Mouse (Mus musculus): Measurements from ENCODE around the gene Cst3.

Gene Cst3

DNA sequence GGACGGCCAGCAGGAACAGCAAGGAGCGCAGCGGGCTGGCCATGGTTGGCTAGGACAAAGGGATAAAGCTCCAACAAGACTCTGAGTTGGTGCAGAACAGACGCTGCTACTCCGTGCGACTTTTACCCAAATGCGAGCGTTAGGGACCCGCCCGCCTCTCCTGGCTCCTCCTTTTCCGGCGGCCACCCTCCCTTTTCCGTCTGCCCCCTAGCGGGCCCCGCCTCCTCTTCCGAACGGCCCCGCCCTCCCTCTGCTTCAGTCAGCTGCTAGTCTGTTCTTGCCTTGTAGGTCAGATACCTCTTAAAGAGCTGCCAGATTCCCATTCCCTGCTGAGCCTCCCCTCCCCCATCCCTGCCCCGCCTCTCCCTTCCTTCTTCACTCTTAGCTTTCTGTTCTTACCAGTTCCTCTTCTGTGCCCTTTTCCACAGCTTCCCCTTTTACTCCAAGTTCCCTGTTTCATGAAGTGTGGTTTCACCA, at the start of gene Cst3:
Cst3 (minus strand) TSS at position 358 of the 477 bp plus-strand sequence.
- peak; percentile 86 for DNase-seq

DNA sequence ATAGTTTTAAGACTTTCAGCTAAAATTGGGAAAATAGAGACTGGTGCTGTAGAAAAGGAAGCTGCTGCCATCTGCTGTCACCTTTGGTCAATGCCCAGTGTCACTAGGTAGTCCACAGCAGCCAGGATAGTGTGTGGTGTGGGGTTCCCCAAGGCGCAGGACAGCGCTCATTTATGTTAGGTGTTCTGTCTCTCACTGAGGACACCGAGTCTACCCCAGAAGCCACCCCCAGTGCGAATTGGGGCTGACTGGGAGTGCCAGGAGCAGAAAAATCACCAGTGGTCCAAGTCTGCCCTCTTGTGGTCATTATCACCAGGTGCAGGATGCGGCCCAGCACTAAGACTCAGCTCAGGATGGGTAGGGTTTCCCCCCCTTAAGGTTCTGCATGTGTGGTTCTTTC, 26.8 kb upstream of the Cst3 start:
- peak; percentile 63 for DNase-seq

DNA sequence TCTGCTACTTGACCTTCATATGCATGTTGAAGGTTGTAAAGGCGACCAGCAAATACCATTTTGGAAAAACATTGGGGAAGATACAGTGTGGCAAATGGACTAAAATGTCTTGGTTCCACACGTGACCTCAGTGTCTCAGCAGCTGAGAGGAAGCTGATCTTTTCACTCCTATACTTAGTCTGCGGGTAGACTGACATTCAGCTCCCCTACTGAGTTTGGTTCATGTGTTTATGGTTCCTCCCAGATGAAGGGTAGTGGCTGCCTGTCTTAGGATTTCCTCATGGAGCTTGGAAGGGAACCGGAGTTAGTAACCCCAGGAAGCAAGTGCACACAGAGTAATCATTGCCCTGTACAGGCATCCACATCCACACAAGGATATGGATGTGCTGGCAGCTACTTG, 24.8 kb upstream of the Cst3 start:
- no peak for DNase-seq

DNA sequence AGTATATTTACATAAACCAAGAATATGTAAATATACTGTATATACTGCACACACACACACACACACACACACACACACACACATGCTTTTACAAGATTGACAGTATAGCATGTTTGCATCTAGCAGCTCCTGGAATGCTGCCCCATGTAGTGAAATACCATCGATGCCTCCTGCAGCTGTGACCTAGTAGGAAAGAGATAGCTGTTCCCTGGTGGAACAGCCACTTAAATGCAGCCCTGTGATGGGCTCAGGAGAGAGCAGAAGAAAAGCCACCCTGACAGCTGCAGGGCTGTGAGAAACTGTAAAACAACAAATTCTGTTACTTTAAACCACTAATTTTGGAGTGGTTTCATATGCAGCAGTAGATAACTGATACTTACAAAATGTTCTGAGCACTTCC, 20.7 kb upstream of the Cst3 start:
- DNase-seq = no peak

DNA sequence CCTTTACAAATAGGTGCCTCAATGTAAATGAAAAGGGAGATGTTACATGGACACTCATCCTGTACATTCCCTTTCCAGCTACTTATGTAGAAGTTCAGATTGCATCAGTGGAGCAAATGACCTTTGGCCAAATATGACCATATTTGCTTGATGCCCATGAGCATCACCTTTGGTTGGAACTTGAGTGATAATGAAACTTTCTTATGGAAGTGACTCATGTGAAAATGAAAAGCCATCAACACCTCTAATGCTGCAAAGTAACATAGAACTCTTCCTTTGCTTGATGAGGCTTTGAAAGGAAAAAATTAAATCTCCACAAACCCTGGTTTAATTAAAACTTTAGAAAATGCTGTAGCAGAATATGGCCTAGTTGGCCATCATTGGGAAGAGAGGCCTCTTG, 17.6 kb upstream of the Cst3 start:
- no peak for DNase-seq

DNA sequence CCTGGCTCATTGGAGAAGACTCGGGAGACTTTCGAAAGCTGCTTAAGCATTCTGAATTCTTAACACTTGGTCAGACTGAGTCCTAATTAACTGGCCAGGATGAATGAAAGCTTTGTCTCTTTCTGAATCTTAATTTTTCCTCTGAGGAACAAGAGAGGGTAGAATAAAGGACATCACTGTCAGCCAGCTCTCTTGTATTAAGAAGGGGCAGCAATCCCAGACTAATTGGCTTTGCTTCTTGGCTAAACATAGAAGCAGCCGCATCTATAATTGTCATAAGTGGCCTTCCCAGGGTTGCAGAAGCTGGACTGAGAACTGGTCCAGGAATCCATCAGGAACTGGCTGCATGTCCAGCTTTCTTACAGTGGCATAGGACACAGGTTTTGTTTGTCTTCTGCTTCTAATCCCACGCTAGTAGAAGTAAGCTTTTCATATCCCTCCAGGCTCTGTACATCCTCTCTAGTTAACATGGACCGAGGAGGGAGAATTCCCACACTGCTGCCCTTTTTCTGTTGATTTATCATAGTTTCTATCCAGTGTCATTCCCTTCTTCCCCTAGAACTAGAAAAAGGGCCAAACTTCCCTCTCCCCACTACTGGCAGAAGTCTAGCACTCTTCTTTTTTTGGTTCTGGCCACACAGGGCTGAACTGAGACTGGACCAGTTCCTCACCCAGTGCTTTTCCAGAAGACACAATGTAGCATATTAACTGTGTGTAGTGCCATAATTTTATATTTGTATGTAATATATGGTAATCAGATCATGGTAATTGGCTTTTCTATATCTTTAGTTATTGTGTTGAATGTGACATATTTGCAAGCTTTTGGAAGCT, 14.7 kb upstream of the Cst3 start:
- peak; percentile 31 for DNase-seq

DNA sequence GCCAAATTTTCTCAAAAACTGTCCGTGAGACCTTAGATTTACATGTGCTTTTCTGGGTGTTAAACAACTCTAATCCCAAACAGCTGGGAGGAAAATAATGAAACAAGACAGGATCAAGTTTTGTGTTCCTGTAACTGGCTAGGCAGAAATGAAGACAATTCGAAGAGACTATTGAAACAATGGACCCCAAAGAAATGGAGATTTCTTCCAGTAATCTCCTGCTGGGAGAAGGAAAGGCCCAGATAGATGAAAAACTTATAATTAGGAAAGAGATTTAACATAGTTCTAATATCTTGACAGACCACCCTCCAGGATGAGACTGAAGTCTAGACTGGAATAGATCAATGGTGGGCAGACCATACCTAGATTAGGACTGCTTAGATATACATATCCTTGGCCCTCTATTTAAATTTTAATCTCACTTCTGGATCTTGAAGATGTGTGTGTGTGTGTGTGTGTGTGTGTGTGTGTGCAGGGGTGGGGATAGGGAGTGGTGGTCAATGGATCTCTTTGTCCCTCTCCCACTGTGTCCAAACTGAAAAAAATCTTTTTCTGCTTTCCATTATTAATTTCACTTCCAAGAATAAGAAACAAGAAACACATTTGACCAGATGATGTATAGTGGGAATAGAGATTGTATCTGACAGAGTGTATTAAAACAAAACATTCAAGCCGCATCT, 14.0 kb upstream of the Cst3 start:
- no peak for DNase-seq

DNA sequence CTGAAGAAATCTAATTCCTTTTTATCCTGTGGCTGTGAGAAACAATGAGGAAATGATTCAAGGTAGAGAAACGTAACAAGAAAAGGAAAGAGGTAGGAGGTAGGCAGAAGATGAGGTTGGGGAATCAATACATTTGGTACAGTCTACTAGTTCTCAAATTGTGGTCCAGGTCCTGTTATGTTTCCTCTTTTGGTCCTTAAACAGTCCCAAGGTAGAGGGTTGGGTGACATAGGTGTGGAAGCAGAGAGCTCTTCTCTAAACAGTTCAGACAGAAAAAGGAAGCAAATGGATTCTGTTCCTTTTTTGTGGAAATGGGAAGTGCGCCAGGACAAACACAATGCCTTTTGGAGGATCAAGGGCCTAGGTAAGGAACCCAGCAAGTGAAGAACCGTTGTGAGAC, 13.4 kb upstream of the Cst3 start:
- no peak for DNase-seq

DNA sequence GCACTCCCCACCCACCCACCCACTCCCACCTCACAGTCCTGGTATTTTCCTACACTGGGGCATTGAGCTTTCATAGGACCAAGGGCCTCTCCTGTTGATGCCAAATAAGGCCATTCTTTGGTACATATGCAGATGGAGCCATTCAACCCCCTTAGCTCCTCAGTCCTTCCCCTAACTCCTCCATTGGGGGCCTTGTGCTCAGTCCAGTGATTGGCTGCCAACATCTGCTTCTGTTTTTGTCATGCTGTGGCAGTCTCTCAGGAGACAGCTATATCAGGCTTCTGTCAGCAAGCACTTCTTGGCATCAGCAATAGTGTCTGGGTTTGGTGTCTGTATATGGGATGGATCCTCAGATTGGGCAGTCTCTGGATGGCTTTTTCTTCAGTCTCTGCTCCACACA, 9.2 kb upstream of the Cst3 start:
- no peak for DNase-seq

DNA sequence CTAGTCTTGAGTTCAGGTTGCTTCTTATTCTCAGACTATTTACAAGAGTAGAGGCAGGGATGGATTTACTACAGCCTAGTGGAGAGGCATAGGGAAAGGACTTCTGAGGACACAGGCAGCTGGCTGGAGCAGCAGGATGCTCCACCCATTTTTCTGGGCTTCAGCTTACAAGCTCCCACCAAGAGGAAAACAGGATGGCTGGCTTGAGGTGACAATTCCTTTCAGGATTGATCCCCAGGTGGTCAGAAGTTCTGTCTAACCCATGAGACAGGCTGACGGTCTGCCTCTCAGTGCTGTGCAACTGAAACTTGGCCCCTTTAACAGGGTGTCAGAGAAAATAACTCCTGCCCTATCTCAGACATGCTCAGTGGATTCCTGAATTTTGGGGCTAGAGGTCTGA, 3.7 kb upstream of the Cst3 start:
- no peak for DNase-seq

DNA sequence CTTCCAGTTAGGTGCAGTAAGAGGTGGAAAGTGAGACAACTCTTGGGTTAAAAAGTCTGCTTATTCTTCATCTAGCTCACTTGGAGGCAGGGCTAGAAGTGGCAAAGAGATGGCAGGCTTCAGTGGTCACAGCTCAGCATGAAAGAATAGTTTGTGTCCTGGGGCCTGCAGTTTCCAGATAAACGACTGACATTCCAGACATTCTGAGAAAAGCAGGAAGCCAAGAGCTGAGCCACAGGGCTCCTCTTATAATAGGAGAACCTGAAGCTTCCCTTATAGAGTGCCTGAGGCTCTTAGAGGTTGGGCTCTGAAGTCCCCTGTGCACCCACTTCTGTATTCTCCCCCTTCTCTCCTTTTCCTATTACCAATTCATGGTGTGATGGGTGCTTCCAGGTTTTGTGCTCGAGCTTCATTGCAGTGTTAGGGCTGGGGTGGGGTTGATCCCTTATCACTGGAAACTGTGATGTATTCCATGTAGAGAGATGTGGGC, 3.2 kb upstream of the Cst3 start:
- no peak for DNase-seq

DNA sequence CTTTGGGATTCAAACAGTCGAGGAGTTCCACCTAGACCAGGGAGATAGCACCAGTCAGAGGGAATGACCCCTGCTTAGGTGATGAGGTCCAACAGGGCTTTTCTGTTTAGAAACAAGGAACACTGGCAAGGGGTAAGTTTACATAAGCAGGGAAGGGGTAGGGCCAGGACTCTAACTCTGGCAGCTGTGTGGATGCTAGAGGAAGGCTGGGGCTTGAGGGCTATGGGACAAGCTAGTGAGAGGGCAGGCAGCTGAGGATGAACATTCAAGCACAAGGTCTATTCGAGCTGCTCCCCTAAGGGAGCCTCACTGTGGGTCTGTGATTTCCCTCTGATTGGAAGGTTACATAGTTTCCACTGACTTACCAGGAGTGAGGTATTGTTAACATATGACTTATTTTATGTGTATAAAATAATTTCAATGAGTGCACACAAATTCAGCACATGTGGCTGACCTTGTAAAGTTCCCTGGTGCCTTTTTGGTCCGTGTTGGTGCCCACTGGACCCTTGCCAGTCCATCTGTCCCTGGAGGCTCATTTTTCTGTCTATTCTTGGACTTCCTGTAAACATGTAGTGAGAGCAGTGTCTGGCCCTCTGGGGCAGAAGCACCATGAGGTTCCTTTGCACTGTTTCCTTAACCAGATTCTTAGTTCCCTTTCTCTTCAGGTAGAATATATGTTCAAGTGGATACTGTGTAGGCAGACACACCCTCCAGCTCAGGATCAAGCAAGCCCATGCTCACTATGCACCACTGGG, 1.7 kb upstream of the Cst3 start:
- no peak for DNase-seq

DNA sequence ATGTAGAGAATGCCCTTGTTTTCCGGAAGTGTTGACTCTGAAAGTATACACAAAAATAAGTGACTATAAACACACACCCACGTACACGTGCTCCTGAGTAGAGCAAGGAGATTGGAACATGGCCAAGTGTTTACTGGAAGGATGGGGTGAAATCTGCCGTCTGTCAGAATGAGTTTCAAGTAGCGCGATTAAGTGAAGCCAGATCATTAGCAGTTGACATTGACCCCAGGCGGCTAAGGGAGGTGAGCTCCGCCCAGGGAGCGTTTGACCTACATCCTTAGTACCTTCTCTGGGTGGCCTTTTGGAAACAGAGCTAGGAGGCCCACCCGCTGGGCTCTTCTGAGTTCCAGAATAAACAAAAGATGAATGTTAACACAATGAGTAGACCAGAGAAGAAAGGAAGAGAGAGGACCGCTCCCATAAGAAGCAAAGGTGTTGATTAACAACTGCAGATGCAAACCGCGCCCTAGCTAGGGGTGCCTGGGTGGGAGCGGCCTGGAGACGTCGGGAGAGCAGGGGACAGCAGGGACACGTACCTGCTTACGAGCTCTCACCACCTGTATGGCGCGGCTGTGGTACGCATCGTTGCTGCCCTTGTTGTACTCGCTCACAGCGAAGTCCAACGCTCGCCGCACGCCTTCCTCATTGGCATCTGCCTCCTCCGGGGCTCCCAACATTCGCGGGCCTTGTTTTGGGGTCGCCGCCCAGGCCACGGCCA, 716 bp downstream of the Cst3 start:
- peak; percentile 59 for DNase-seq

DNA sequence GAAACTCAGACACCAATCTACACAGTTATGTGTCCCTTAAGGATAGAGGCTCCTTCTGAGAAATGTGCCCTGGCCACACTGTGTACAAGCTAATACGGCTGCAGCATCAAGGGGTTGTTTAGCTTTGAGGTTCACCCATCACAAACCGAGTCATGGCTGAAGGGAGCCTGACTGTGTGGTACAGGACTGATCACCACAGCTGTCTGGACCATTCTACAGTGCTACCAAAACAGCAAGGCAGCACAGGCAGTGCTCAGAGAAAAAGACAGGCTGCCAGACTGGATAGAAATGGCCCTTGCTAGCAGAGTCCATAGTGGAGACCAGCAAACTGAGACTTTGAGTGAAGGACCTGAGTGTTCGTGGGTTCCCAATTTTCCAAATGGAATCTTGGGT, 1.3 kb downstream of the Cst3 start:
- no peak for DNase-seq

DNA sequence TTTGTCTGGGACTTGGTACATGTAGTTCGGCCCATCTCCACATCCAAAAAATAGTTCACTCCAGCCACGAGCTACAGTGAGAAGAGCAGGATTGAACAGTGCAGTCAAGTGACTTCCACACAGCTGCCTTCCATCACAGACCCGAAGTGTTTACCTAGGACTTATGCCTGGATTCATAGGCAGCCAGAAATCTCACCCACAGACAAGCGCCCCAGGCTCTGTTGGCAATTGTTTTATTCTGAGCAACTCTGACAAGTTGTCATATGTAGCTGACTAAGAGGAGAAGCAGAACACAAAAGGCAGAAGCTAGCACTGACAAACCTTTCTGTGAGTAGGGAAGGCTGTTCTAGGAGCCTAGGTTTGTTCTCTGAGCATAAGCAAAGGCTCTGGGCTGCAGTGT, 2.6 kb downstream of the Cst3 start:
- no peak for DNase-seq

DNA sequence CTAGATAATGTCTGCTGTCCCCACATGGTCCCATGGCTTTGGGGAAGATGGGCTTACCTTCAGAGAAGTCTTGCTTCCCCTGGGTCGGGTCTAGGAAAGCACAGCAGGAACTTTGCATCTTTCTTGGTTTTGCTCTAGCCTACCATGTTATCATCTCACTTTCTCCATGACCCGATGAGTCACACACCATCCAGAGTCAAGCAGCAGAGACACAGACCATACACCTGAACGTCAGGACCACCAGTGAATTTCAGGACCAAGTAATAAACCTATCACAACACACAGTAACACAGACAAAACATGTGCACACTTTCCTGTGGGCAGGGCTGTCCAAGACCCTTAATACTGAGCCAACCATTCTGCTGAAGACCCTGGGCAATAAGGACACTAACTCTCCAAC, 5.0 kb downstream of the Cst3 start:
- no peak for DNase-seq

DNA sequence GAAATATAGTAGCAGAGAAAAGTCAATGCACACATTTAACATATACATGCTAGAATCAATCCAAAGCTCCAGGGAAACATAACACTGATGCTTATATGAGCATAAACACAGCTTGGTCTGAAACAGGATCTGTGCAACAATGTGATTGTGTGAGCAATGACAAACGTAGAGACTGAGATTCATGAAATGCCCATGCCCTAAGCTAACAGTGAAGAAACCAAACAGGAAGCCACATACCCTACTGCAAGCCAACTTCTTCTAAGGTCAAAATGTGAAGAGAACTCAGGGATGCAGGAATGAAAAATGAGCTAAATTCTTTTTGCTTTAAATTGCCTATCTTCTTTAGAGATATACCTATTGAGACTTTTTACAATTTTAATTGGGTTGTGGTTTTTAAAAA, 6.5 kb downstream of the Cst3 start:
- no peak for DNase-seq

DNA sequence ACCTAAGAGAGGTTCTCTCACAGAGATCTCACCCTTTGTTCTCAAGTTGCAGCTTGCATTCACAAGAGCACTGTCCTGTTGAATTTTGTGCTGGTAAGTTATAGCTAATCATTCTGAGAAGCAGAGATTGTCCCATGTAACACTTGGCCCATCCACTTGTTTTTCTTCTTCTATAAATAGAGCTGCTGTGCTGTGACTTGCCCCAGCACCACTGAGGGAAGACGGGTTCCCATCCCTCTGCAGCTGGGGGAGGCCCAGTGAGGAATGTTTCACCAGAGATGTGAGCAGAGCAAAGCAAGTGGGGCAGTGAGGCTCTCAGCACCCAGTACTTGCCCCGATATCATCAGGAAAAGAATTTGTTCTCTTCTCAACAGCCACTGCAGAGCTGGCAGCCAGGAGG, 10.5 kb downstream of the Cst3 start, which contains the start of gene 9230104L09Rik:
9230104L09Rik (minus strand) TSS at position 73 of the 400 bp plus-strand sequence.
- DNase-seq = no peak

DNA sequence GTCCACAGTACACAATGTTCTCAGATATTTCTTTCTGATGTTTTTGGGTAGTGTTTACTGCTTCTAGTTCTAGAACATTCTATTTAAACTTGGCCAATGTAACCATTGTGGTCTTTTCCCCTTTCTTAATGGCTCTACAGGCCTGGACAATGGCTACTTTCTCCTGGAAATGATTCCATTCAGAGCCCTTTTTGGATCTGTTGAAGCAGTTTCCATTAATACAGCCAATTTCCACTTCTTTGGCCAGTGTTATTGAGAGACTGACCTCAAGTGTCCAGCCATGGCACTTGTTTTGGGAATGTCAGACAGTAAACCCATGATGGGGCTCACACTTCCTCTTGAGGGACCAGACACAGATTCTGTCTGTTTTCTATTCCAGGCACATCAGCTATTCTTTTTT, 13.8 kb downstream of the Cst3 start:
- DNase-seq = no peak

DNA sequence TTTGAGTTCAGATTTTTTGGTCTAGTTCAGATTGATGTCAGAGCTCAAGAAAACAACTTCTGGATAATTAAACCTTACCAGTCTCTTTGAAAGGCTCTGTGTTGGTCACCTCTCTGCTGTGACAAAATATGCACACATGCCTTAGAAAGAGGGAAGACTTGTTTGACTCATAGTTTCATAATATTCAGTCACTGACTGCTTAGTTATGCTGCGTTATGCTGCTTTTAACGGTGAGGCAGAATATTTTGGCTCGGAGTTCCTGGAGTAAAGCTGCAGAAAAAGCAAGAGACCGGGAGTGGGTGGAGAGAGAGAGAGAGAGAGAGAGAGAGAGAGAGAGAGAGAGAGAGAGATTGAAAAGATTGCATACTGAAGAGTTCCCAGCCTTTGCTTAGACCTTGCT, 14.5 kb downstream of the Cst3 start:
- DNase-seq = no peak

DNA sequence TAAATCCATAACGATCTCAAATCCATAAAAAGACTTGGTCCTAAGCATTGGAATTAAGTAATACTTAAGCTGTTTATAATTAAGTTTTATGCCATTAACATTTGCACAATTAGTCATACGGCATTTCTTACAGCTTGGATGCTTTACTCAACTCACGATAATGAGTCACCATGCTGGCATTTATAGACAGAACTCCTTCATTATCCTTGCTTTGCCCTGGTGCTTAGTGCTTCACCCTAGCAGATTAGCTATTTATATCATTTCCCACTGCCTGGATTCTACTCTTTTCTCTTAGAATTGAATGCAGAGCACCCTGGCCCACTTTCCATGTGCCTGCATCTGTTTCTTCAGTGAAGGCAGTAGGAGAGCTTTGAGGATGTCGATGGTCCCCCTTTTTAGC, 18.0 kb downstream of the Cst3 start:
- no peak for DNase-seq

DNA sequence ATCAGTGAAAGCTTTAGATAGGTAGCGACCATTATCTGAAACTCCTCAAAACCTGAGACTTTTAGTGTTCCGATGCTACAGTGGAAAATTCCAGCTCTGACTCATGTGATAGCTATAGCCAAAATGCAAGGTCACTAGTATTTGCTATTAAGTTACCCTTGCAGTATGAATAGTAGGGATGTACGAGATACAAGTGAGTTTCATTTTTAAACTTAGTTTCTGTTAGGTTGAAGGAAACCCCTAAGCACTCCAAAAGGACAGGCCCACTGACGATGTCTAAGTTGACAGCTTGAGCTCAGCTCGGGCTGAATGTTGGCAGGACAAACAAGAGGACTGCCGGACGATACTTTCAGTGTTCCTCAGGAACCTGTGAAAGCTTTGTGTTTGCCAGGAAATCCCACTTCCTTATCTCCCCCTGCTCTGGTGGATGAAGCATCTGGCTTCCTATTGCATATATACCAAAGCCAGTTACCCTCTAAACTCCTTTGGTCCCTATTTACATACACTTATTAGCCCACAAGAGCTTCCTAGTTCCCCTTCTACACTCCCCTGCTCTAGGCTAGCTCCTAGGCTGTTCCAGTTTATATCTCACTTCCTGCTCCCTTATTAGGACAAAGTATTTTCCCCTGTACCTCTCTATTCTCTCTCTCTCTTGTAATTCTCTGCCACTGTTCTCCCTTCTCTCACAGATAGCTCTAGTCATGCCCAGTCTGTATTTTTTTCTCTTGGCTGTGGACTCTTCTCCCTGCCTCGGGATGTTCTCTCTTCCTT, 18.7 kb downstream of the Cst3 start:
- no peak for DNase-seq

Data from cerebellum, adult 9-10 months (tissue).